Mouse (Mus musculus): Measurements from ENCODE around the gene Inpp5k. TPM values are rescaled to one million over a fixed set of nuclear protein-coding genes. Genes with fewer than 3 reads are reported as not detected.

Inpp5k gene
- polyA plus RNA-seq, 1 experiment from 2014 or later, result 30.7 TPM

- Histone ChIP-seq H3K4me1 (ENCODE audit: control insufficient read depth in 2 of 2, insufficient read depth in 2 of 2, low read length in 2 of 2) (no peaks in the 10 kb centered on the region), H3K27ac (replicated peaks in 1 of 2; ENCODE audit: control insufficient read depth in 1 of 2, insufficient read depth in 1 of 2, low read depth in 2 of 2, low read length in 2 of 2) (no peak overlapping the region), H3K27me3 (ENCODE audit: control insufficient read depth, insufficient read depth, low read length) (no peaks in the 10 kb centered on the region), H3K4me2 (ENCODE audit: low read length) (no peak overlapping the region), H3K9me3 (ENCODE audit: control insufficient read depth, low read length) (no peaks in the 10 kb centered on the region), H3K36me3 (ENCODE audit: control insufficient read depth, insufficient read depth, low read length) (peaks cover 74% of the 10 kb centered on the region), H3K9ac (ENCODE audit: low read length) (no peak overlapping the region), H3K4me3 (ENCODE audit: control insufficient read depth in 1 of 2, insufficient read depth in 1 of 2, low read depth in 1 of 2, low read length in 2 of 2) (no peak overlapping the region)
- WGBS, result 86% methylated on average over 22 of the region's 22 CpGs
- no peak for ATAC-seq (ENCODE audit: insufficient number of reproducible peaks, insufficient read depth, low FRiP score, low read depth)
Observed at GRCm38 (mm10) chr11:75671426-75672180, 40.8 kb downstream of the Inpp5k start.

- ATAC-seq (ENCODE audit: insufficient number of reproducible peaks, insufficient read depth, low FRiP score, low read depth), result no peak
- Histone ChIP-seq H3K9me3 (ENCODE audit: control insufficient read depth, low read length) (no peaks in the 10 kb centered on the region), H3K27me3 (ENCODE audit: control insufficient read depth, insufficient read depth, low read length) (no peaks in the 10 kb centered on the region), H3K4me3 (ENCODE audit: control insufficient read depth in 1 of 2, insufficient read depth in 1 of 2, low read depth in 1 of 2, low read length in 2 of 2) (no peak overlapping the region), H3K27ac (replicated peaks in 1 of 2; ENCODE audit: control insufficient read depth in 1 of 2, insufficient read depth in 1 of 2, low read depth in 2 of 2, low read length in 2 of 2) (no peak overlapping the region), H3K4me1 (ENCODE audit: control insufficient read depth in 2 of 2, insufficient read depth in 2 of 2, low read length in 2 of 2) (peaks cover 0 to 2% of the 10 kb centered on the region in 2 experiments; a peak in 1 of 4 replicates), H3K36me3 (ENCODE audit: control insufficient read depth, insufficient read depth, low read length) (peaks cover 55% of the 10 kb centered on the region), H3K4me2 (ENCODE audit: low read length) (no peak overlapping the region), H3K9ac (ENCODE audit: low read length) (no peak overlapping the region)
- 92% methylated on average over 5 of the region's 5 CpGs for WGBS
Observed at GRCm38 (mm10) chr11:75673411-75673810, 42.6 kb downstream of the Inpp5k start.

GRCm38 (mm10) chr11:75674875-75675274, 44.1 kb downstream of the Inpp5k start:
- H3K27me3 ChIP-seq (ENCODE audit: control insufficient read depth, insufficient read depth, low read length), result no peaks in the 10 kb centered on the region
- no peak overlapping the region for H3K4me2 ChIP-seq (ENCODE audit: low read length)
- no peak overlapping the region for H3K9ac ChIP-seq (ENCODE audit: low read length)
- no peak for ATAC-seq (ENCODE audit: insufficient number of reproducible peaks, insufficient read depth, low FRiP score, low read depth)
- no peak overlapping the region for H3K27ac ChIP-seq (replicated peaks in 1 of 2; ENCODE audit: control insufficient read depth in 1 of 2, insufficient read depth in 1 of 2, low read depth in 2 of 2, low read length in 2 of 2)
- H3K36me3 ChIP-seq (ENCODE audit: control insufficient read depth, insufficient read depth, low read length), result peaks cover 41% of the 10 kb centered on the region
- 81% methylated on average over 3 of the region's 3 CpGs for WGBS
- no peaks in the 10 kb centered on the region for H3K9me3 ChIP-seq (ENCODE audit: control insufficient read depth, low read length)
- no peak overlapping the region for H3K4me3 ChIP-seq (ENCODE audit: control insufficient read depth in 1 of 2, insufficient read depth in 1 of 2, low read depth in 1 of 2, low read length in 2 of 2)
- peaks cover 3 to 4% of the 10 kb centered on the region in 2 experiments; a peak in 2 of 4 replicates for H3K4me1 ChIP-seq (ENCODE audit: control insufficient read depth in 2 of 2, insufficient read depth in 2 of 2, low read length in 2 of 2)

- Histone ChIP-seq H3K9ac (ENCODE audit: low read length) (peak overlapping the region; percentile 99), H3K4me1 (ENCODE audit: control insufficient read depth in 2 of 2, insufficient read depth in 2 of 2, low read length in 2 of 2) (peaks cover 3 to 17% of the 10 kb centered on the region in 2 experiments), H3K36me3 (ENCODE audit: control insufficient read depth, insufficient read depth, low read length) (peaks cover 18% of the 10 kb centered on the region), H3K27me3 (ENCODE audit: control insufficient read depth, insufficient read depth, low read length) (no peaks in the 10 kb centered on the region), H3K9me3 (ENCODE audit: control insufficient read depth, low read length) (no peaks in the 10 kb centered on the region), H3K4me2 (ENCODE audit: low read length) (peak overlapping the region; percentile 70), H3K27ac (replicated peaks in 1 of 2; ENCODE audit: control insufficient read depth in 1 of 2, insufficient read depth in 1 of 2, low read depth in 2 of 2, low read length in 2 of 2) (peak overlapping the region; percentile 49 to 97), H3K4me3 (ENCODE audit: control insufficient read depth in 1 of 2, insufficient read depth in 1 of 2, low read depth in 1 of 2, low read length in 2 of 2) (peak overlapping the region; percentile 72 to 98)
- 0 out of 2 replicates have a peak, but pooled peaks have one; percentile 5 for ATAC-seq (ENCODE audit: insufficient number of reproducible peaks, insufficient read depth, low FRiP score, low read depth)
- WGBS, result 74% methylated on average over 3 of the region's 3 CpGs
Observed at GRCm38 (mm10) chr11:75677881-75678746, 47.3 kb downstream of the Inpp5k start.

- Histone ChIP-seq H3K36me3 (ENCODE audit: control insufficient read depth, insufficient read depth, low read length) (peaks cover 14% of the 10 kb centered on the region), H3K27ac (replicated peaks in 1 of 2; ENCODE audit: control insufficient read depth in 1 of 2, insufficient read depth in 1 of 2, low read depth in 2 of 2, low read length in 2 of 2) (peak within 1 kb of the TSS; percentile 90 to 97), H3K4me3 (ENCODE audit: control insufficient read depth in 1 of 2, insufficient read depth in 1 of 2, low read depth in 1 of 2, low read length in 2 of 2) (peak within 1 kb of the TSS; percentile 88 to 98), H3K4me2 (ENCODE audit: low read length) (peak within 1 kb of the TSS; percentile 71), H3K9ac (ENCODE audit: low read length) (peak within 1 kb of the TSS; percentile 99), H3K4me1 (ENCODE audit: control insufficient read depth in 2 of 2, insufficient read depth in 2 of 2, low read length in 2 of 2) (peaks cover 3 to 17% of the 10 kb centered on the region in 2 experiments), H3K9me3 (ENCODE audit: control insufficient read depth, low read length) (no peaks in the 10 kb centered on the region), H3K27me3 (ENCODE audit: control insufficient read depth, insufficient read depth, low read length) (no peaks in the 10 kb centered on the region)
- ATAC-seq (ENCODE audit: insufficient number of reproducible peaks, insufficient read depth, low FRiP score, low read depth), result peak; percentile 96
- under 1% methylated on average over 52 of the region's 55 CpGs for WGBS
Observed at GRCm38 (mm10) chr11:75678747-75679438, 48.1 kb downstream of the Inpp5k start, which contains the start of gene Crk. TSS of gene Crk (plus strand) at chr11:75679259.

GRCm38 (mm10) chr11:75679439-75680171, 48.8 kb downstream of the Inpp5k start:
- H3K36me3 ChIP-seq (ENCODE audit: control insufficient read depth, insufficient read depth, low read length), result peaks cover 16% of the 10 kb centered on the region
- H3K4me1 ChIP-seq (ENCODE audit: control insufficient read depth in 2 of 2, insufficient read depth in 2 of 2, low read length in 2 of 2), result peaks cover 3 to 17% of the 10 kb centered on the region in 2 experiments
- H3K9ac ChIP-seq (ENCODE audit: low read length), result peak overlapping the region; percentile 99
- under 1% methylated on average over 42 of the region's 43 CpGs for WGBS
- peak overlapping the region; percentile 71 for H3K4me2 ChIP-seq (ENCODE audit: low read length)
- peak overlapping the region; percentile 88 to 98 for H3K4me3 ChIP-seq (ENCODE audit: control insufficient read depth in 1 of 2, insufficient read depth in 1 of 2, low read depth in 1 of 2, low read length in 2 of 2)
- no peaks in the 10 kb centered on the region for H3K9me3 ChIP-seq (ENCODE audit: control insufficient read depth, low read length)
- ATAC-seq (ENCODE audit: insufficient number of reproducible peaks, insufficient read depth, low FRiP score, low read depth), result peak; percentile 68
- H3K27me3 ChIP-seq (ENCODE audit: control insufficient read depth, insufficient read depth, low read length), result no peaks in the 10 kb centered on the region
- peak overlapping the region; percentile 90 to 97 for H3K27ac ChIP-seq (replicated peaks in 1 of 2; ENCODE audit: control insufficient read depth in 1 of 2, insufficient read depth in 1 of 2, low read depth in 2 of 2, low read length in 2 of 2)

Measured in heart, embryonic 14.5 days (tissue).